Mouse (Mus musculus) embryonic stem cell, embryonic (primary cell): ENCODE measurements around the gene Vmn1r214.

Experiments
- CTCF ChIA-PET, 4 experiments: fragments of 300-600 bp in 2 of 4; fragments of 350-600 bp in 2 of 4; sonication (Branson Sonifier 250); formaldehyde crosslinking; loops; one replicate each; lab custom pipeline; 2022; ENCODE audit warnings: inconsistent platforms in 2 of 4; lab: Charles Lee
- POLR2A ChIA-PET, 4 experiments: fragments of 300-600 bp in 2 of 4; fragments of 350-600 bp in 2 of 4; sonication (Branson Sonifier 250); formaldehyde crosslinking; loops; one replicate each; lab custom pipeline; 2022; ENCODE audit warnings: antibody characterized with exemption in 4 of 4, inconsistent platforms in 1 of 4; lab: Charles Lee

Vmn1r214 gene

DNA sequence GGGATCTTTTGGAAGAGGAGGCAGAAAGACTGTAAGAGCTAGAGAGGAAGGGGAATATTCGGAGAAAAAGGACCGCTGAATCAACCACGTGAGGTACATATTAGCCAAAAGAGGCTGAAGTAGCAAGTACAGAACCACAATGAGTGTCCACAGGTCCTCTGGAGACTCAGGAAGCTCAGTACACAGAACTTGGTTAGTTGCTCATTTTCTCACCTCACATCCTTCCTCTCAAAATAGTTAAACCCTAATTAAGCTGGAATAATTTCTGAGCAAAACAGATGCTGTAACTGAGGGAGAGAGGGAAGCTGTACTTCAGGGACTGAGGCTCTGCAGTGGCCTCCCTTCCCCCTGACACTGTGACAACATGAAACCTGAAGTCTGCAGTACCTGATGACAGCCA lies at the start of gene Vmn1r214:
Vmn1r214 (plus strand) TSS at position 301 of the 400 bp plus-strand sequence.
- ChIA-PET CTCF (no interaction called here), POLR2A (no interaction called here)

DNA sequence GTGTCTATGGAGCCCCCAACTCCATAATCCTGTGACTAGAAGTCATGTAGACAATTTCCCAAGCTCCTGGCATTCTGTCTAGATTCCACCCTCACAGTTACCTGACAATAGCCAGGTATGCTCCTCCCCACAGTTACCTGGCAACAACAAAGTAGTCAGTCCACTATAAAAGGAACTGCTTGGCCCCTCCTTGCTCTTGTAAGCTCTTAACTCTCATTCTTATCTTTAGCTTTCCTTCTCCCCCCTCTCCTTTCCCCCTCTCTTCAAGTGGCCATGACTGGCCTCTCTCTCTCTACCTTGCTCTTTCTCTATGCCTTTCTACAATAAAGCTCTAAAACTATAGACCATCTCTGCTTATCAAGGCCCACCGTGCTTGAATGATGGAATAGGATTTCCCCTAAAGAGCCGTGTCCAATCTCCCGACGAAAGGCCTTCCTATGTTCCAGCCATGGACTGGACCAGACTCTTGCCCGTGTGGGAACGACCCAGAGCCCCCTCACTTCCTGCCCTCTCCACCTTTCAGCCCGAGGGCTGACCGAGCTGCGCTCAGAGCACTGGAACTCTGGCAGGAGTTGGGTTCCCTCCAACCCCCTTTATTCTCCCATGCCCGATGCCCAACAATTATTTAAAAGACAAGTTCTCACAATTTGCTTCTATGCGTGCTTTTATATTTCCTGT lies 39.9 kb upstream of the Vmn1r214 start:
- CTCF ChIA-PET: no interaction called here

DNA sequence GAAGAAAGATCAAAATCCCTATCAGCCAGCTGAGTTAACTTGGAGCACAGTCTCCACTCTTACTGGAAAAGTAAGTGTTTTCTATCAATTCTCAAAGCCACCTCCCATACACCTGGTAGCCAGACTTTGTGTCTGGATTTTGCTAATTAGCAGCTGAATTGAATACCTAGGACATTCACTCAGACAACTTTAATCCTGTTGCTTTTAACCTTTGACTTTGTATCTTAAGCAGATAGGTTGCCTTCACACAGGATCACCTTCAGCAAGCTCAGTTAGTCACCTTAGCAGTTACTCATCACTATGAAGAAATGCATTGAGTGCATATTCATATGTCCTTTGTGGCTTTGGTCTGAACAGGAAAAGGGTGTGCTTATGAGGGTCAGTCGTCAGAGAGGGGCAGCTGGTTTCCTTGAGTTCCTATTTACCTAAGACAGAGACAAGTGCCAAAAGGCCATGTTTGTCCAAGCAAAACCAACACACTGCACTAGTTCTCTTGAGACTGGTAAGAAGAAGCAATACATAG lies 38.0 kb upstream of the Vmn1r214 start:
- POLR2A ChIA-PET: interaction anchor here in 2 of 4 experiments (1.6 to 1.7 kb wide), 2 partner anchors 32 kb away, joined by 4 to 9 read pairs; no protein-coding TSS in a partner anchor
- CTCF ChIA-PET: no interaction called here

More for the DNA sequence above, 39.9 kb upstream of the Vmn1r214 start:
- POLR2A ChIA-PET: interaction anchor here in 2 of 4 experiments (0.6 to 0.7 kb wide), 2 partner anchors 451 to 750 kb away, joined by 3 read pairs; no protein-coding TSS in a partner anchor

DNA sequence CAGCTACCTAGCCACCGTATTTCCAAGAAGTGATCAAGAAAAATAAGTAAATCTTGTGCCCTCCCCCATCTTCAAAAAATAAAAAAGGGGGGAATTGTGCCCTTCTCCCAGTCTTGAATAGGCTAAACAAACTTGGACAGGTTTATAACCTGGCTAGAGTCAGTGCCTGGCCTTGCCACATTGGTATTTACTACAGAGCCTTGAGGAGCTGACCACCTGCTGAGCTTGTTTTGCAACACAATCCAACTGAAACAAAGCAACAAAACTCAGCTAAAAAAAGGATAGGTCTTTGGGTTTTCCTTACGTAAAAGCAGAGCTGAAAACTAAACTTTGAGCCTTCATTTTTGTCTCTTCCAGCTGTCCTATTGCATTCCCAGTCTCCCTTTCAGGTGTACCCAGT lies 37.5 kb upstream of the Vmn1r214 start:
- POLR2A ChIA-PET: interaction anchor here in 2 of 4 experiments (0.7 to 1.7 kb wide), 3 partner anchors 32 to 127 kb away, joined by 3 to 9 read pairs (median 4); no protein-coding TSS in a partner anchor
- CTCF ChIA-PET: no interaction called here

DNA sequence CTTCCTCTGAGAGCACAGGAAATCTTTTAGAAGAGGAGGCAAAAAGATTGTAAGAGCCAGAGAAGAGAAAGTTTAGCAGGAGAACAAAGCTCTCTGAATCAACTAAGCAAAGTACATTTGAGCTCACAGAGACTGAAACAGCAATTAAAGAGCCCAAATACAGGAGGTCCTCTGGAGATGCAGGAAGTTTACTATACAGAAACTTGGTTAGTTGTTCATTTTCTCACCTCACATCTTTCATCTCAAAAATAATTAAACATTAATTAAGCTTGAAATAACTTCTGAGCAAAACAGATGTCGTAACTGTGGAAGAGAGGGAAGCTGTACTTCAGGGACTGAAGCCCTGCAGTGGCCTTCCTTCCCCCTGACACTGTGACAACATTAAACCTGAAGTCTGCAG lies 22.9 kb upstream of the Vmn1r214 start, which contains the start of gene Vmn1r213:
Vmn1r213 (plus strand) TSS at position 301 of the 400 bp plus-strand sequence.
- POLR2A ChIA-PET: no interaction called here
- CTCF ChIA-PET: no interaction called here

DNA sequence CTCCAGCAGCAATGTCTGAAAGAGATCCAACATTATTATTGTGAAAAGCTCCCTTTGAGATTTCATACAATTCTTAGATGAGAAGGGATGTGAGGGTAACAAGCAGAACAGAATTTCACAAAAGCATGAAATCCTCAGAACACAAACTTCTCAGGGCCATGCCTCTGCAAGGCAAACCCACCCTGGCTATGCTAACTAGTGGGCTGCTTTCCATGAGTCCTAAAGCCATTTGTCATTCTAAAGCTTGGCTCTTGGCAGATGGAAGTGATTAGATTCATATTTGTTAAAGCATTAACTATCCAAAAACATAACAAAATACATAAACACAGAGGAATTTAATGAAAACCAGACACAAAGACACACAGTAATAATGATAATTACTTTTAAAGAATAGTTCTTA lies 12.1 kb upstream of the Vmn1r214 start:
- CTCF ChIA-PET: no interaction called here
- POLR2A ChIA-PET: no interaction called here

DNA sequence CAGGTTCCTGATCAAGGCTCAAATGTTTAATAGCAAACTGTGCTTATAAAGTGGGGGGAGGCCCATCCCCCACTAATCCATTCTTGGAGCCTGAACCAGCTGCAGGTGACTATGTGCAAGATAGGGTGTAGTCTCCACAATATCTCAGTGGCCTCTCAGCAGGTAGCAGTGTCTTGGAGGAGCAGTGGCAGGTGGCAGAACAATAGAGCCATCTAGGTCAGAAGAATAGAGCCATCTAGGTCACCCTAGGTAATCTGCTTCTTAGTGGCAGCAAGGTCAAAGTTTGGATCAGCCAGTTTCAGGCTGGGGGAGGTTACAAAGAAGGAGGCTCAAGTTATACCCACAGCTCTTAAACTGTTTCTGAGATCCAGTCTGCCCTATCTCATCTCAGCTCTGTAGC lies 5.4 kb upstream of the Vmn1r214 start:
- ChIA-PET CTCF (interaction anchor here in 1 of 4 experiments (0.8 kb wide), 1 partner anchor 377 kb away, joined by 3 read pairs; no protein-coding TSS in a partner anchor), POLR2A (interaction anchor here in 2 of 4 experiments (0.6 to 1.4 kb wide), 3 partner anchors 19 to 32 kb away, joined by 3 to 9 read pairs (median 4); no protein-coding TSS in a partner anchor)

DNA sequence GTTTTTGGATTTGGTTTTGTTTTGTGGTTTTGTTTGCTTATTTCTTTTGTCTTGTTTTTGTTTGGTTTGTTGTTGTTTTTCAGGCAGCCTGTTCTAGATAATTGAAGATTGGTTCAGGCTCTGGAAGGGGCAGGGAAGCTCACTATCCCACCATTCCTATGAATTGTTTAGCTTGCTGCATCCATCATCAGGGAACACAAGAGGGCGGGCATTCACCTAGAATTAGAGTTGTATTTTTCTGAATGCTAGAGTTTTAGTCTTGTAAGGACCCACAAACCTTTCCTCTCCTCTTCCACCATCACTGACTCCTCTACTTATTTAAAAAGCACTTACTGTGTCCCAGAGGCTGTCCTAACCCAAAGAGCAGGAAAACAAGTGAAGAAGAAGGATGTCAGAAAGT lies 27.6 kb downstream of the Vmn1r214 start:
- POLR2A ChIA-PET: interaction anchor here in 2 of 4 experiments (0.6 to 1.2 kb wide), 2 partner anchors 229 to 343 kb away, joined by 3 read pairs; no protein-coding TSS in a partner anchor
- CTCF ChIA-PET: interaction anchor here in 3 of 4 experiments (1.0 to 1.7 kb wide), 4 partner anchors 53 to 344 kb away, joined by 3 to 14 read pairs (median 8); no protein-coding TSS in a partner anchor

DNA sequence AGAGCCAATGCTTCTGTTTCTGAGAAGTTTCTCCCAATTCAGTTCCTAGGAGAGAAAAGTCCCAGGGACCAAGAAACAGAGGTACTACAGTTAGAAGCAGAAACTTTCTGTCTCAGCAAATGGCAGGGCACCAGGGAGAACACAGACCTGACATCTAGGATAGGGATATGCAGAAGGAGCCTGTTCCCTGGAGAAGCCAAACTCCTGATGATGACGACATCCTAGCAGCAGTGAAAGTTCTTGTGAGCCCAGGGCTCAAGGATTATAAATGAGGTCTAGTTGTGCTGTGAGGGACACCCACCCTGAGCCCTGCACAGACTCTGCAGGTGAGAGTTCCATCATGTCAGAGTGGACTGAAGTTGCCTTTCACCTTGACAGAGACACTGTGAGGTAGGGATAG lies 37.5 kb downstream of the Vmn1r214 start, which contains the start of gene Vmn1r215:
Vmn1r215 (plus strand) TSS at position 301 of the 400 bp plus-strand sequence.
- CTCF ChIA-PET: no interaction called here
- POLR2A ChIA-PET: no interaction called here

DNA sequence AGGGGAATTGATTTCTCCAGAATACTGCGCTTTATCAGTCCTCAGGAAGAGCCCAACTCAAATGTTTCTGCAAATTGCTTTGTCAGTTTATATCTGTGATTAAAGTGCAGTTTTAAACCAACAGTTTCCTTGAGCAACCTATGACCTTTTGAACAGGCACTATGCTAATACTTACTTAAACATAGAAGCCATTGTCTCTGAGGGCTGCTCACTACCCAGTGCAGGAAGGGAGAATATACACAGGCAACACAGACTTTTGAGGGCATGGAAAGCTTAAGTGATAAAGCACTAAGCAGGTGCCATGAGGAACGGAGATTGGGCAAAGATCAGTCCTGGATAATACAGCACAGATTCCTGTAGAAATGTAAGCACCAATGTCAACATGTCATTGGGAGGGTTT lies 39.1 kb downstream of the Vmn1r214 start:
- ChIA-PET CTCF (no interaction called here), POLR2A (no interaction called here)
